Mouse (Mus musculus): ENCODE measurements at regions not wholly inside any gene's neighbourhood (a gene's known extent, or its start where the extent isn't known, plus 50 kb on each side); places are given as distances from the start of the nearest gene placed in this dataset.
"Not testable (repeated sequence)": the region's sequence is repeated elsewhere in the genome, so short reads cannot be mapped to it uniquely, and the experiment has no call there.

GRCm38 (mm10) chrX:165667020-165667419 lies 339.8 kb upstream of the Glra2 start:
- H3K27ac ChIP-seq; H3K9ac ChIP-seq; H3K4me1 ChIP-seq; H3K4me3 ChIP-seq; H3K27me3 ChIP-seq (replicated peaks); H3K36me3 ChIP-seq; H3K9me3 ChIP-seq; H3K4me2 ChIP-seq (replicated peaks): not testable (repeated sequence)
- ATAC-seq (ENCODE audit: low FRiP score, low read depth) = peak; percentile 33; the same call in 1 of the 2 replicates
- WGBS = 63% methylated on average over 17 of the region's 18 CpGs

- Histone ChIP-seq H3K9ac (no peak overlapping the region), H3K36me3 (no peaks in the 10 kb centered on the region), H3K4me3 (no peak overlapping the region), H3K27ac (no peak overlapping the region), H3K9me3 (no peaks in the 10 kb centered on the region), H3K4me2 (replicated peaks) (no peak overlapping the region), H3K27me3 (replicated peaks) (no peaks in the 10 kb centered on the region), H3K4me1 (no peaks in the 10 kb centered on the region)
- WGBS = 82% methylated on average over 4 of the region's 4 CpGs
- ATAC-seq (ENCODE audit: low FRiP score, low read depth) = no peak
Measured at GRCm38 (mm10) chrX:165631227-165631626, 304.0 kb upstream of the Glra2 start.

GRCm38 (mm10) chrX:165616078-165616477 lies 288.9 kb upstream of the Glra2 start:
- 88% methylated on average over 1 of the region's 1 CpGs for WGBS
- H3K4me3 ChIP-seq = no peak overlapping the region
- no peaks in the 10 kb centered on the region for H3K27me3 ChIP-seq (replicated peaks)
- H3K4me1 ChIP-seq = no peaks in the 10 kb centered on the region
- H3K27ac ChIP-seq = no peak overlapping the region
- no peak overlapping the region for H3K9ac ChIP-seq
- H3K36me3 ChIP-seq = no peaks in the 10 kb centered on the region
- no peak overlapping the region for H3K4me2 ChIP-seq (replicated peaks)
- no peak for ATAC-seq (ENCODE audit: low FRiP score, low read depth)
- no peaks in the 10 kb centered on the region for H3K9me3 ChIP-seq

- not testable (repeated sequence) for H3K4me3 ChIP-seq; H3K9me3 ChIP-seq; H3K36me3 ChIP-seq; H3K4me1 ChIP-seq; H3K27ac ChIP-seq; ATAC-seq (ENCODE audit: low FRiP score, low read depth); H3K4me2 ChIP-seq (replicated peaks); H3K9ac ChIP-seq; H3K27me3 ChIP-seq (replicated peaks)
- WGBS = 81% methylated on average over 1 of the region's 1 CpGs
Measured at GRCm38 (mm10) chrX:165600782-165601181, 273.6 kb upstream of the Glra2 start.

Data from neural tube, embryonic 12.5 days (tissue).